Mouse (Mus musculus): ENCODE measurements at regions not wholly inside any gene's neighbourhood (a gene's known extent, or its start where the extent isn't known, plus 50 kb on each side); places are given as distances from the start of the nearest gene placed in this dataset.

DNA sequence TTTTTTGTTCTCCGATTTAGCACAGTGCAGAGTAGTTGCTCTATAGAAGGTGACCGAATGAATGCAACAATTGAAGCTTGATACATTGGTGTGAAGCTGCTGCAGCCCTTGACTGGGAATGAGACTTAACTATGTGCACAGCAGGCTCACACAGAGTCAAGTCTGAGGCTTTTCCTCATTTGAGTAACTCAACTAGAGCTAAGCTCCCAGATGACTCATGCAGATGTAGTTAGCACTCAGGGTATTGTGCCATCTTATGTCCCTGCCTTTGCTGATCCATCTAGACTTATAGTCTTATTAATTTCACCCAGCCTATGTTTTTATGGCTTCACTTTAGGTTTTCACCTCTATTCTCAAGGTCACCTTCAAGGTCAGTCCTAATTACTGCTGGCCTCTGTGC, 152.8 kb upstream of the Pgrmc2 start:
- WGBS, result 92% methylated on average over 2 of the region's 2 CpGs
- no peaks in the 10 kb centered on the region for H3K36me3 ChIP-seq (ENCODE audit: control insufficient read depth, insufficient read depth, low read length)
- H3K27ac ChIP-seq, result no peak overlapping the region
- no peak overlapping the region for H3K9ac ChIP-seq (ENCODE audit: low read depth, low read length)
- no peaks in the 10 kb centered on the region for H3K4me1 ChIP-seq (ENCODE audit: control insufficient read depth, insufficient read depth, low read length)
- H3K79me2 ChIP-seq (replicated peaks; ENCODE audit: control insufficient read depth, insufficient read depth, low read length), result no peaks in the 10 kb centered on the region
- no peak for TF ChIP-seq EP300 (IDR thresholded peaks at IDR 0.05; ENCODE audit: insufficient read depth, low read depth, low read length)
- TF ChIP-seq CTCF (IDR thresholded peaks at IDR 0.05), result no peak
- no peak for TF ChIP-seq POLR2A (IDR thresholded peaks at IDR 0.05; ENCODE audit: insufficient read depth, low read depth, low read length)
- DNase-seq, result no peak
- no peaks in the 10 kb centered on the region for H3K27me3 ChIP-seq (ENCODE audit: control insufficient read depth, insufficient read depth, low read length)
- intact Hi-C loops (cut with DNase I), result no loop called here
- H3K4me3 ChIP-seq, result no peak overlapping the region

DNA sequence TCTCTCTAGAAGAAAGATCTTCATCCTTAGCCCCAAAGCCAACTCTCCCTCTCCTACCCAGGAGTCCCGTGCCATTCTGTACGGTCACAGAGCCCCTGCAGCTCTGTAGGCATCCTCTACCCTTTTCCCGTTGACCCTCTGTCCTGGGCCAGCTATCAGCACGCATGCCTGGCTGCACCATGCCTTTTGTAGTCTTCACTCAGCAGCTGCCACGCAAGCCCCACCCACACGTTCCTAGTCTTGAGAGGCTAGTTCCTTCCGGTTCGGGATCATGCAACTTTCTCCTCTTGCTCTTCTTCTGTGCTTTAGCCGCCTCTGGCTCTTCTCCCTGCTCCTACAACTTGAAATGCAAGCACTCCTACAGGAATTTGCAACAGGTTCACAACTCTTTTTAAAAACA, 152.1 kb upstream of the Pgrmc2 start:
- Histone ChIP-seq H3K9ac (ENCODE audit: low read depth, low read length) (no peak overlapping the region), H3K36me3 (ENCODE audit: control insufficient read depth, insufficient read depth, low read length) (no peaks in the 10 kb centered on the region), H3K79me2 (replicated peaks; ENCODE audit: control insufficient read depth, insufficient read depth, low read length) (no peaks in the 10 kb centered on the region), H3K4me3 (no peak overlapping the region), H3K27ac (no peak overlapping the region), H3K4me1 (ENCODE audit: control insufficient read depth, insufficient read depth, low read length) (no peaks in the 10 kb centered on the region), H3K27me3 (ENCODE audit: control insufficient read depth, insufficient read depth, low read length) (no peaks in the 10 kb centered on the region)
- WGBS, result 29% methylated on average over 9 of the region's 9 CpGs
- intact Hi-C loops (cut with DNase I), result no loop called here
- DNase-seq, result peak in 1 of 2 experiments; percentile 38
- TF ChIP-seq POLR2A (IDR thresholded peaks at IDR 0.05; ENCODE audit: insufficient read depth, low read depth, low read length), result no peak
- TF ChIP-seq CTCF (IDR thresholded peaks at IDR 0.05), result no peak
- TF ChIP-seq EP300 (IDR thresholded peaks at IDR 0.05; ENCODE audit: insufficient read depth, low read depth, low read length), result no peak

DNA sequence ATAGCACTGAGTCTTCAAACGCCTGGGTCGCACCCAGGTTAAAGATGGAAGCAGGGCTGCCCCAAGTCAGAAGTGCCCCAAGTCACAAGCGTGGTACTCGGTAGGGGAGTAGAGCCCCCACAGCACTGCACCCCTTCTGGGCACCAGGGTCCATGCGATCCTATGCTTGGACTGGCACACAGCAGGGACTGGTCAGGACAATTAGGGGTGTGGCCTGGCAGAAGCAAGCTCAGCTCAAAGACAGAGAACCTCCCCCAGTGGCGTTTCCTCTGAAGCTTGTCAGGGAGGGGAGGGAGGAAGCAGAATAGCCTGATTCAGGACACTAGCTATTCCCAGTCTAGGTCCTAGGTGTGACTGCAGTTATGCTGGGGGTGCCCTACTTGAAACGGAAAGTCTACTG, 151.3 kb upstream of the Pgrmc2 start:
- Histone ChIP-seq H3K4me1 (ENCODE audit: control insufficient read depth, insufficient read depth, low read length) (no peaks in the 10 kb centered on the region), H3K9ac (ENCODE audit: low read depth, low read length) (no peak overlapping the region), H3K27ac (no peak overlapping the region), H3K4me3 (no peak overlapping the region), H3K36me3 (ENCODE audit: control insufficient read depth, insufficient read depth, low read length) (no peaks in the 10 kb centered on the region), H3K27me3 (ENCODE audit: control insufficient read depth, insufficient read depth, low read length) (no peaks in the 10 kb centered on the region), H3K79me2 (replicated peaks; ENCODE audit: control insufficient read depth, insufficient read depth, low read length) (no peaks in the 10 kb centered on the region)
- intact Hi-C loops (cut with DNase I), result no loop called here
- no peak for DNase-seq
- 73% methylated on average over 7 of the region's 7 CpGs for WGBS
- TF ChIP-seq POLR2A (IDR thresholded peaks at IDR 0.05; ENCODE audit: insufficient read depth, low read depth, low read length), result no peak
- TF ChIP-seq CTCF (IDR thresholded peaks at IDR 0.05), result no peak
- no peak for TF ChIP-seq EP300 (IDR thresholded peaks at IDR 0.05; ENCODE audit: insufficient read depth, low read depth, low read length)

DNA sequence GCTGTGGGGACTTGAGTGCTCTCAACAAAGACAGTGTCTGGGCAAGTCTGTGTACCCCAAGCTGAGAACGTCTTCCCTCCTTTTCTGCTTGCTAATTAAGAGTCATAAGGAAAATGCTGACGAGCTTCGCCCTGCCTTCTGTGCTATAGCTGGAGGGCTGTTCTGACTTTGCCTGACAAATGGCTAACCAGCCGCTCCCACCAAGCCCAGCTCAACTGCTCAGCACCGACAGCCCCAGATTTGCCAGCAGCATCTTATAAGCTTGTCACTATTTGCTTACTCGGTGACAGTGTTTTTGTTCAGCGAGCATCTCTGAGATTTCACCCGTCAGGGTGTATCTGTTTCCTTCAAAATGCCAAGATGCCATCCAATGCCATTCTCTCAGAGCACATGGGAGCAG, 150.6 kb upstream of the Pgrmc2 start:
- Histone ChIP-seq H3K27me3 (ENCODE audit: control insufficient read depth, insufficient read depth, low read length) (no peaks in the 10 kb centered on the region), H3K27ac (no peak overlapping the region), H3K4me3 (no peak overlapping the region), H3K79me2 (replicated peaks; ENCODE audit: control insufficient read depth, insufficient read depth, low read length) (no peaks in the 10 kb centered on the region), H3K36me3 (ENCODE audit: control insufficient read depth, insufficient read depth, low read length) (no peaks in the 10 kb centered on the region), H3K9ac (ENCODE audit: low read depth, low read length) (no peak overlapping the region), H3K4me1 (ENCODE audit: control insufficient read depth, insufficient read depth, low read length) (no peaks in the 10 kb centered on the region; the same call in 1 of the 2 replicates)
- TF ChIP-seq EP300 (IDR thresholded peaks at IDR 0.05; ENCODE audit: insufficient read depth, low read depth, low read length) (no peak), CTCF (IDR thresholded peaks at IDR 0.05) (no peak), POLR2A (IDR thresholded peaks at IDR 0.05; ENCODE audit: insufficient read depth, low read depth, low read length) (no peak)
- 93% methylated on average over 8 of the region's 8 CpGs for WGBS
- intact Hi-C loops (cut with DNase I), result no loop called here
- no peak for DNase-seq

DNA sequence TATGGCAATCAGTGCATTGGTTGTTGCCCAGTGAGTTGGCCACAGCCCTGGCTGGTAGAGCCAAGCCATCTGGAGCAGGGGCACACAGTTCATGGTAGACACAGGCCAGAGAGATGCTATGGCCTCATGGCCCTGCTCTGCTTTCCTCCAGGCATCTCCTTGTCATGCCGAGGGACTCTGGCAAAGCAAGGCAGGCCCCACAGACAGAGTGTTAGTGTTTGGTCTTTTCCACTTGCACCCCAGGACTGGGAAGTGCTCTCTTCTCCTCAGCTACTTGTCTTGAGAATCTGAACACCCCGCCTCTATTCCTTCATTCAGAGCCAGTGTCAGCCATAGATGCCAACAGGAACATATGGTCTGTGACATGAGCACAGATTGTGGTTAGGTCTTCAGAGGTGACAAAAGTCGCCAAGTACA, 148.1 kb upstream of the Pgrmc2 start:
- Histone ChIP-seq H3K9ac (ENCODE audit: low read depth, low read length) (no peak overlapping the region), H3K27me3 (ENCODE audit: control insufficient read depth, insufficient read depth, low read length) (no peaks in the 10 kb centered on the region), H3K27ac (no peak overlapping the region), H3K36me3 (ENCODE audit: control insufficient read depth, insufficient read depth, low read length) (no peaks in the 10 kb centered on the region), H3K79me2 (replicated peaks; ENCODE audit: control insufficient read depth, insufficient read depth, low read length) (no peaks in the 10 kb centered on the region), H3K4me1 (ENCODE audit: control insufficient read depth, insufficient read depth, low read length) (no peaks in the 10 kb centered on the region; the same call in 1 of the 2 replicates), H3K4me3 (no peak overlapping the region)
- no peak for TF ChIP-seq EP300 (IDR thresholded peaks at IDR 0.05; ENCODE audit: insufficient read depth, low read depth, low read length)
- no peak for TF ChIP-seq CTCF (IDR thresholded peaks at IDR 0.05)
- TF ChIP-seq POLR2A (IDR thresholded peaks at IDR 0.05; ENCODE audit: insufficient read depth, low read depth, low read length), result no peak
- intact Hi-C loops (cut with DNase I), result no loop called here
- no peak for DNase-seq
- 91% methylated on average over 3 of the region's 3 CpGs for WGBS

DNA sequence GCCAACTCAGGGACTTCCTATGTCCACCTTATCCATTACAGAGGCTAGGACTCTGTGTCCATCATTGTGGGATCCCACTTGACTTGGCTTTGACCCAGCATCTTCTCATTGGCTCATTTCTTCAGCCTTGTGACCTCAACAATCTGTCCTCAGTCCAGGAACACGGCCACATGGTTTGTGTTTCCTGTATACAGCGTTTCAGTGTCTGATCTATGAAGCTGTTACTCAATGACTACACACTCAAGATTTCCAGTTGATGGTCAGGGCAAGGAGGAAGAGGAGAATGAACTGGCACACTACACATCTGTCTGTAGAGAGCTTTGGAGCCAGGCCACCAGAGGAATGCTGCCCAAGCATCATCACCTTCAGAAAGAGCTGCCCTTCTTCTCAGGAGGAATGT, 146.6 kb upstream of the Pgrmc2 start:
- intact Hi-C loops (cut with DNase I), result loop anchor here (5.0 kb wide), 2 partner anchors 47 to 363 kb away; no protein-coding TSS in a partner anchor
- Histone ChIP-seq H3K27me3 (ENCODE audit: control insufficient read depth, insufficient read depth, low read length) (no peaks in the 10 kb centered on the region), H3K4me3 (no peak overlapping the region), H3K4me1 (ENCODE audit: control insufficient read depth, insufficient read depth, low read length) (no peaks in the 10 kb centered on the region; the same call in 1 of the 2 replicates), H3K79me2 (replicated peaks; ENCODE audit: control insufficient read depth, insufficient read depth, low read length) (no peaks in the 10 kb centered on the region), H3K27ac (no peak overlapping the region), H3K9ac (ENCODE audit: low read depth, low read length) (no peak overlapping the region), H3K36me3 (ENCODE audit: control insufficient read depth, insufficient read depth, low read length) (no peaks in the 10 kb centered on the region)
- DNase-seq, result no peak
- 27% methylated on average over 2 of the region's 2 CpGs for WGBS
- TF ChIP-seq CTCF (IDR thresholded peaks at IDR 0.05), result no peak
- TF ChIP-seq EP300 (IDR thresholded peaks at IDR 0.05; ENCODE audit: insufficient read depth, low read depth, low read length), result no peak
- no peak for TF ChIP-seq POLR2A (IDR thresholded peaks at IDR 0.05; ENCODE audit: insufficient read depth, low read depth, low read length)

All from heart, adult 2 months (tissue).